Mouse (Mus musculus) 3134 (cell line): Measurements from ENCODE around the gene Prr7.

Experiments
- DNase-seq: peaks from one replicate; pipeline ENCODE4 v3.0.0-alpha.2; 2011; ENCODE audit warnings: low spot score; ENCODE audit not compliant: insufficient read length; ENCODE audit errors: extremely low read depth

The Prr7 gene

DNA sequence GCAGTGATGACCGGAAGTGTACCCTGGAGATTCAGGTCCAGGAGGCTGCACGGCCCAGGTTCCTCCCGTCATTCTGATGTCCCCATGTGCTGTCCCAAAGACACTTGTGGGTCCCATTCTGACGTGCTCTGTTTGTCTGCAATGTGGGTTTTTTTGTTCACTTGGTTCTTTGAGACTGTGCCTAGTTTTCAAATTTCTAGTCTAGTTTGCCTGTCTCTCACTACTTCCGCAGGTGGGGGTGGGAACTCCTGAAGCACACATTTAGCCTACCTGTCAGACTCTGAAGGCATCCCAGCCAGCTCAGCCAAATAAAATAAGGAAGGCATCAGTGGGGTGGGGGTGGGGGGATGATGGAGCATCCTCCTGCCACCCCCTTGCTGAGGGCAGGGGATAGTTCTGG is 15.9 kb upstream of the Prr7 start:
- no peak for DNase-seq

DNA sequence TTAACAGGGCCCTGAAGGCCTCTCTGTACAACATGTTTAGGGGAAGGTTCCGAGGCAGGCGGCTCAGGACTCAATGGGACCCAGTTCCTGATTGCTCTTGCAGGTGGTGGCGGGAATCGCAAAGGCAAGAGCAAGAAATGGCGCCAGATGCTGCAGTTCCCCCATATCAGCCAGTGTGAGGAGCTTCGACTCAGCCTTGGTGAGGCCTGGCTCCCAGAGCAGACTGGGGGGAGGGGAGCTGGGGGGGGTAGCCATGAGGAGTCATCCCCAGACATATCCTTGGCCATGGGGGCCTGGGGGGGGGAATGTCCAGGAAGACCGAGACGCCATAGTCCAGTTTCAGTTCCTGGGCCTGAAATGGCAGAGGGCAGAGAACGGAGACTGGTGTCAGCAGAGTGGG is 14.9 kb upstream of the Prr7 start:
- no peak for DNase-seq

DNA sequence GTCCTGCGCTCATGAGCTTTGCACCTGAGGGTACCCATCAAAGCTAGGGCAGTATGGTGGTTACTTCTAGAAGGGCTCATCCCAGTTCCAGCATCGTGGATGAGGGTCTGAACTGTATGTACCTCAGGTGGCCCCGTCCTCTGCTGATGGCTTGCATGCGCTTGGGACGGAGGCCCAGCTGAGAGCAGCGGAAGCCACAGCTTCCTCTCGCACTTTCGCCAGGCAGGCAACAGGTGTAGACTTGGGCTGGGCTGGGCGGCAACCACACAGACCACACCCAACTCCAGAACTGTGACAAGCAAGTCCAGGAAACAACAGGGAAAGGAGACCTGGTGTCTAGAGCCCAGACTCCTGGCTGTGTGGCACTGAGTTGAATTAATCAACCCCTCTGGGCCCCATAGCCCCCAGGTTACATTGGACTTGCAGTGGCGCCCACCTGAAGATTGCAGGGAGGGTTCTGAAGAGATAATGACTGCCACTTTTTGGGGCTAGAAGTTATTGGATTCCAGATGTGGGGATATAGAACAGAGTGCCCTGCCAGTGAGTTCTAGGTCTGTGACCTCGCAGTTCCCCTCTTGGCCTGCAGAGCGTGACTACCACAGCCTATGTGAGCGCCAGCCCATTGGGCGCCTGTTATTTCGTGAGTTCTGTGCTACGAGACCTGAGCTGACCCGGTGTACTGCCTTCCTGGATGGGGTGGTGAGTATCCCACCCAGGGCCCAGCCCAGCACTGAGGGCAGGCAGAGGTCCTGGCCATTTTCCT is 14.2 kb upstream of the Prr7 start:
- DNase-seq, result no peak

DNA sequence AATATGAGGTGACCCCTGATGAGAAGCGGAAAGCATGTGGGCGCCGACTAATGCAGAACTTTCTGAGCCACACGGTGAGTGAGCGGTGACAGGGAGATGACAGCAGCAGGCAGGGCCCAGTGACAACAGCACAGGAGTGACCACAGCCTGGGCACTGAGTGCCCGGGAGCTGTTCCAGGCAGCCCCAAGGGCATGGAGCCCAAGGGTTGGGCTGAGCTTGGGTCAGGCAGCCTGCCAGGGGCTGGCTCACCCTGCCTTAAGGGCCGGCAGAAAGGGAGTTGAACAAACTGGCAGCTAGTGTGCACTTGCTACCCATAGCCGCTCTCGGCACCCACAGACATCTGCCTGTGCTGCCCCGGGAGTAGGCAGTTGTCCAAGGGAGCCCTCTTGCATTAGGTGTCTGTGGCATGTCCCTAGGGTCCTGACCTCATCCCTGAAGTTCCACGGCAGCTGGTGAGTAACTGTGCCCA is 13.5 kb upstream of the Prr7 start:
- DNase-seq, result peak; percentile 99

DNA sequence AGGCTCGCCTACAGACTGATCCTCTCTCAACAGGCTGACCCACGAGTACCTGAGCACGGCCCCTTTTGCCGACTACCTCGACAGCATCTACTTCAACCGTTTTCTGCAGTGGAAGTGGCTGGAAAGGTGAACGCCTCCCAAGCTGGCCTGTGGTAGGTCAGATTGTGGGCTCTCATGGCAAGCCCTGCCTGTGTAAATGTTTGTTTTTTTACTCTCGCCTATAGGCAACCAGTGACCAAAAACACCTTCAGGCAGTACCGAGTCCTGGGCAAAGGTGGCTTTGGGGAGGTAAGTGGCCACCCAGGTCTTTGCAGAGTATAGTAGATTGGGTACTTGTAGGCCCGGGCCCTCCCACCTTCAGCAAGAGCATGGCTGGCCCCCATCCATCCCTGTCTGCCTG is 12.8 kb upstream of the Prr7 start:
- no peak for DNase-seq

DNA sequence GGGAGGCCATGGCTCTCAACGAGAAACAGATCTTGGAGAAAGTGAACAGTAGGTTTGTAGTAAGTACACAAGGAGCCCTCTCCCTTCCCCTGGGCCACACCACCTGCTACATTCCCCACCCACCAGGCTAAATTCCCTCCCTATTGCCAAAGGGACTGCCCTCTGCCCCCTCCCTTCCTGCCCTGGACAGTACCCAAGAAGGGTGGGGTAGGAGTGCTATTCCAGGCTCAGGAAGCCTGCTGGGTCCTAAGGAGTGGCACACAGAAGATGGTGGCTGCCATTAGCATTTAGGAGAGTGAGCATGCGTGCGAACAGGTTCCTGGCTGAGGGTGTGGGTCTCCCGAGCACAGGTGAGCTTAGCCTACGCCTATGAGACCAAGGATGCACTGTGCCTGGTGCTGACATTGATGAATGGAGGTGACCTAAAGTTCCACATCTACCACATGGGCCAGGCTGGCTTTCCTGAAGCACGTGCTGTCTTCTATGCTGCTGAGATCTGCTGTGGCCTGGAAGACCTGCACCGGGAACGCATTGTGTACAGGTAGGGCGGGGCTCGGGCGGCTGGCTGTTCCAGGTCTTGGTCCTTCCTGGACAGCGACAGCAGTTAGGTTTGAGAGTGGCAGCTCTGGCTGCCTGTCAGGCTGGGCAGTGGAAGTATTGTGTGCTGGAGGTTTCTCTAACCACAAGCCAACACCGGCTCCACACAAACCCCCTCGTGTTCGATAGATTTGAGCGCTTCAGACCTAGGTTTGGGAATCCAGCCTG is 12.1 kb upstream of the Prr7 start:
- DNase-seq, result no peak

DNA sequence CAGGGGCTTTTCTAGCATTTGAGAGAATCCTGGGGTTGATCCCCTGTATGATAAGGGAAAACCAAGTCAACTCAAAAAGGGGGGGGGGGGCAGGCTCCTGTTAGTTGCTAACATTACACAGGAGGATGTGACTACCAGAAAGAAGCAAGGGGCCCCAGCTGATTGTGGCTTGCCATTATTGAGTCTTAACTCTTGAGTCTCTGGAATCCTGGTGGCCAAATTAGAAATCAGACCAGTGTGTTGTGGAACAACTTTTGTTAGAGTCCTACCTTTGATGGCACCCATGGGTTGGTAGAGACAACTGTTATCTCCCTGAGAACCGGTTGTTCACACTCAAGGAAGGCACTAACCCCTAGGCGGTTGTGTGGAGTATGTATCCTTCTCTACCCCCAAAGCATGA is 1.1 kb upstream of the Prr7 start:
- no peak for DNase-seq

DNA sequence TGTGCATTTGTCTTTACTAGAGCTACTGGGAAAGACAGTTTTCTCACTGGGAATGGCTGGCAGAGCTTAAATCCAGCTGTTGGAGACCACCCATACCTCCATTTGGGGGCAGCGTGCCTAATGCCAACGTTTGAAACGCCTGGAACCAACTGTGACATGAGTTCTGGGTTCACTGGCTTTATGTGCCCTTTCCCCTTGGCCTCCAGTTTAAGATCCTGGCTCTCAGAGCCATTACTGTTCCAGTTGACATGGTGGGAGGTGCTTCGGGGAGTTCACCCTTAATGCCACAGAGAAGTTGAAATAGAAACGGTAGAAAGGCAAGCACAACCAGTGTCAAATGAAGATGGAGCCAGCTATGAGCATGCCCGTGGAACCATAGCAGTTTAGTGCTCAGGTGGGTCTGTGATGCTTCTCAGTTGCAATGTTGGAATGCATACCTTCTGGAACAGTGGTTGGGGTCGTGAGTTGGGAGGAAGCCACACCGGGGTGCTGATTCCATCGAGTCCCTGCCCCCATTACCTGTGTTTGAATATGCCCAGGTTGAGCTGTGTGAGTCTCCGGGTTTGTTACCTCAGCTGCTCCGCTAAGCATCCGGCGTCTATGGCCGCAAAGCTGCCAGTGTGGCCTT is 554 bp upstream of the Prr7 start:
- DNase-seq, result no peak

DNA sequence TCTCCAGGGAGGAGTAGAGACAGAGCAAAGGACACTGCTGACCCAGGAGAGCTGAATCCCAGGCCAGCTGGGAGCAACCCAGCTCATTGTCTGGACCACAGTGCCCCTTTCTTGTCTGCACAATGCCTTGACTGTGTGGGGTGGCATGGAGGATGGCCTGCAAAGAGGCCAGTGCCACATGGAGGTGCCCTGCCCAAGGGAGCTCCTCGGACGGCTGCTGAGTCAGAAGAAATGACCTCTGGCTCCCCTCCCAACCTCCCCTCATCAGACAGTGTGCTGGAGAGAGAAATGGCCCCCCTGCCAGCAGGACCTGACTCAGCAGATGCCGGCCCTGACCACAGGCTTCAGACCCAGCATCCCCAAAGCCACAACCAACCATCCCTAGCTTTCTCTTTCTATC is 1.1 kb downstream of the Prr7 start:
- peak; percentile 88 for DNase-seq

DNA sequence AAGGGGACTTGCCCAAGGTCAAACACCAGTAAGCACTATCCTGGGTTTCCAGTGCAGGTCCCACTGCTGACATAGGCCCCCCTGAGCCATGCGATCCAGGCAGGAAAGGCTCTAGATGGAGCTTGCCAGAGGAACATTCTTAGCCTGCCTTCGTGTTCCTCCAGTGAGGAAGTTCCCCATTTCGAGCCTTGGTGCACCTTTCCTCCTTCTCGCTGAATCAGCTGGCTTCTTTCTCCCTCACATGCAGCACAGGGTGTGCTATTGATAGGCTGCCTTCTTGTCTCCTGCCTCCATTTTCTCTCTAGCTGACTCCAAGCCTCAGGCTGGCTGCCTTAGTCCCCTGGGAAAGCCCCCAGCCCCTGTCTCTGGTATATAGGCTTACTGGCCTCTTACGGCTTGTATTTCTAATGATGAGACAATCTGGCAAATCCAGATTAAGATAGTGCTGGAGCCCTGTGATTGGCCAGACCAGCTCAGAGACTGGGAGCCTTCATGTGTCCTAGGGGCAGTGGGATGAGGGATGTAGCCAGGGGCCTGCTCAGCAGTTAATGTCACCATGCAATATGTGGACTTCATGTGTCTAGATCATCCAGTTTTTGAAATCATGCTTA is 1.9 kb downstream of the Prr7 start:
- no peak for DNase-seq

DNA sequence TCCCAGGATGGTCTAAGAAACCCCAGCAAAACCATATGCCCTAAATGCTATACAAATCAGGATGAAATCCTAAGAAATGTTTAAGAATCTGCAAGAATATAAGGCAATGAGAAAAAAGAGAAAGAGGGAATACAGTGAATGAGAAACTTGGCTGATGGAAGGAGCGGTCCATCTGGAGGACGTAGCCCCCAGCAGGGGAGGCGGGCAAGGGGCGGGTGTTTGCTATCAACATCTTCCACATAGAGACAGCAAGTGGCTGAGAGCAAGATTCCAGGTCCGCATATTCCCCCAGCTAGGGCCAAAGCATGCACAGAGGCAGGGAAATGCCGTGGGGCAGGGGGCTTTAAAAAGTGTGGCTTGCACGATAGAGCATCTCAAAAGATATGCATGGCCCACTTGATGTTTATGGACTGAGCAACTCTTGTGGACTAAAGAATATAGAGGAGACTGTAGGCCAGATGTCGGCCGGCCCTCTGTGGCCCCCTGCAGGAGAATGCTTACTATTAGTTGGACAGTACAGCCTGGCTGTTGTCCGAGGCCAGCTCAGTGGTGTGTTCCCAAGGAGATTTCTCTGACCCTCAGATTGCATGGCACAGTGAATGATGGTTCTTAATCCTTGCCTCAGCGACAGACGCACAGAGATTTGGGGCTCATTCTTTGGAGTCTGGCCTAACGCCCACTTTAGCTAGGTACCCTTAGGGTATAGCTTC is 4.9 kb downstream of the Prr7 start:
- no peak for DNase-seq

DNA sequence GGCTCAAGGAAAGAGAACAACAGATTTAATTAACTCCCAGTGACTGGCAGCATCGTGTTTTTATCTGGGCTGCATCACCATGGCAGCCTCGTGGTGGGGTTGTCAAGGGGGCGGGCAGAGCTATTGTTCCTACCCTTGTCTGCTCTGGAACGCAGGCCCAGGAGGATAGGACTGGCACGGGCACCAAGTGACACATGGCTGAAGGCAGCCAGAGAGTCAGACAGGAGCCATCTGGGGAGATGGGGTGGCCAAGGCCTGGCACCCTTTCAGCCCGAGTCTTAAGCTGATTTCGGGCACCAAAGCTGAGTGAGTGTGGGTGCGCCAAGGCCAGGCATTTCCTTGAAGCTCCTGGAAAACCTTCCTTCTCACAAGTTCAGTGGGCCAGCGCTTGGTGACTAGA is 6.3 kb downstream of the Prr7 start:
- peak; percentile 73 for DNase-seq

DNA sequence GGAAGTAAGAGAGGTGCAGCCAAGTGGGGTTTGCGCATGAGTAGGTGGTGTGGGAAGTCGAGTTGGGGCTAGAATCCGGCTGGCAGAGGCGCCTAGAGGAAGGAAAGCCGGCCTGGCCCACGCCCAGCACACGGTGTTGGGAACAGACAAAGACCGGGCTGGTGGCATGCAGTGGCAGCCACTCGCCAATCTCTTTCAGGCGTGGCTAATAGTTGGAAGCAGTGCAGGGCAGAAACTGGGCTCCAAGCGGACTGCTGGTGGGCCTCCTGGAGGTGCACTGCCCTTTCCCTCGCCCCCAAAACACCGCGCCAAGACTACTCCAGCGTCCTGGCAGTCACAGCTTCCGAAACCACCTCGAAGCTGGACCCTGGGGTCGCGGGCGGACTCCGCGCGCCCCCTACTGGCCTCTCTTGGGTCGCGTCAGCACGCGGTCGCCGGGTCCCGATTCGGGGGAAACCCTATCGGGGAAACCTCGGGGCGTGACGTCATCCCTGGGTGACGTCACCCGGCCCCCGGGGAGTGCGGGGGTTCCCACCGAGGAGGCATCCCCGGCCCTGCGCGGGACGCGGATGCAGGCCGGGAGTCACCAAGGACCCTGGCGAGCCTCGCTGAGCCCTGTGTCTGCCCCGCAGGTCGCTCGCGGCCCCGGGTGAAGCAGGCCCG is 7.2 kb downstream of the Prr7 start:
- peak; percentile 88 for DNase-seq

DNA sequence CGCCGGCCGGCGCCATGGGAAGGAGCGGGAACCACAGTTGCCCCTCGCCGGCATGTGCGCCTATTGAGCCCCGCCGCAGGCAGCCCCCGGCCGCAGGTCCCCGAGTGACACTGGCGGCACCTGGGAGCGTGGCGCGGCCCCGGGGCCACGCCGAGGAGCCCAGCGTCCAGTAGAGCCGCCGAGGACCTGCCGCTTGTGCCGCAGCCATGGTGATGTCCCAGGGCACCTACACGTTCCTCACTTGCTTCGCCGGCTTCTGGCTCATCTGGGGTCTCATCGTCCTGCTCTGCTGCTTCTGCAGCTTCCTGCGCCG is 7.7 kb downstream of the Prr7 start:
- DNase-seq, result no peak

DNA sequence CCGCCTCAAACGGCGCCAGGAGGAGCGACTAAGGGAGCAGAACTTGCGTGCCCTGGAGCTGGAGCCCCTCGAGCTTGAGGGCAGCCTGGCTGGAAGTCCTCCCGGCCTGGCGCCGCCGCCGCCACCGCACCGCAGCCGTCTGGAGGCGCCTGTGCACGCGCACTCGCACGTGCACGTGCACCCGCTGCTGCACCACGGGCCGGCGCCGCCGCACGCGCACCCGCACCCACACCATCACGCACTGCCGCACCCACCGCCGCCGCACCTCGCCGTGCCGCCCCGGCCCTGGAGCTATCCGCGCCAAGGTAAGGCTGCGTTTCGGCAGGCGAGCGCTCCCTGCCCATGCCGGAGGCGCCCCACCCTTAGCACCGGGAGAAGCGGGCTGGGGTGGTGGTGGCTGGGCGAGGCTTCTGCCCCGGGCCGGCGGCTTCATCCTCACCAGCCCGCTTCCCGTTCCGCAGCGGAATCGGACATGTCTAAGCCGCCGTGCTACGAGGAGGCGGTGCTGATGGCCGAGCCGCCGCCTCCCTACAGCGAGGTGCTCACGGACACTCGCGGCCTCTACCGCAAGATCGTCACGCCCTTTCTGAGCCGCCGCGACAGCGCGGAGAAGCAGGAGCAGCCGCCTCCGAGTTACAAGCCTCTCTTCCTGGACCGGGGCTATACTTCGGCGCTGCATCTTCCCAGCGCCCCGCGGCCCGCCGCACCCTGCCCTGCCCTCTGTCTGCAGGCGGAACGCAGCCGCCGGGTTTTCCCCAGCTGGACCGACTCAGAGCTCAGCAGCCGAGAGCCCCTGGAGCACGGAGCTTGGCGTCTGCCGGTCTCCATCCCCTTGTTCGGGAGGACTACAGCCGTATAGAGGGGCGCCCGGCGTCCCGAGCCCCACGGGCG is 8.3 kb downstream of the Prr7 start:
- peak; percentile 81 for DNase-seq

DNA sequence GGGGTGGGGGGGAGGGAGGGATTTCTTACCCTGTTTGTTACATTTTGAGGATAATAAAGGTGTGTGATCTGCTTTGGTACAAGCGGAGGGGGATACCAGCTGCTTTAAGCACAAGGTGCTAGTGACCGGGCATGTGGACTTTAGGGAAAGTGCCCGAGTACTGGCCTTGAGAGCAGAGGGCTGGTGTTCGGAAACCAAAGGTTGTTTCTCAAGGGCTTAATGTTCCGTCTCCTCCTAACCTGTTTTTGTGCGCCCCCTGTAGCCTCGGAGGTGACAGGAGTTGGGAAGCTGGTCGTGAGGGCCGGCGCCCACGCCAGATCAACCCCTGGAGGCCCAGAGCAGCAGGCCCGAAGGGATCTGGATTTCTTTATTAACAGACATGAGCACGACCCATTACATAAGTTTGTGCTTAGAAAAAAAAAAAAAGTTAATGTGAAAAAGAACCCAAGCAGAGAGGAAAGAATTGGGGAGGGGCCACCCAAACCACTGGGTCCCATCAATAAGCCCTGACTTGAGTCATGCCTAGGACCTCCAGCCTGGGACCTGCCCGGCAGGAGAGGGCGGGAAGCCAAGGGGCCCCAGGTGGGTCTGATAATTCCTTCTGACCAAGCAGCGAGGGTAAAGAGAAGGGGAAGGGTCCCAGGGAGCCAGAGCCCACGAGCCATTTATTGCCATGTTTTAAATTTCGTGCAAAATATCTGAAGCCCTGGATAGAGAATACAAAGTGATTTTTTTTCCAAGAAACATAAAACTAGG is 9.2 kb downstream of the Prr7 start:
- DNase-seq, result peak; percentile 67

DNA sequence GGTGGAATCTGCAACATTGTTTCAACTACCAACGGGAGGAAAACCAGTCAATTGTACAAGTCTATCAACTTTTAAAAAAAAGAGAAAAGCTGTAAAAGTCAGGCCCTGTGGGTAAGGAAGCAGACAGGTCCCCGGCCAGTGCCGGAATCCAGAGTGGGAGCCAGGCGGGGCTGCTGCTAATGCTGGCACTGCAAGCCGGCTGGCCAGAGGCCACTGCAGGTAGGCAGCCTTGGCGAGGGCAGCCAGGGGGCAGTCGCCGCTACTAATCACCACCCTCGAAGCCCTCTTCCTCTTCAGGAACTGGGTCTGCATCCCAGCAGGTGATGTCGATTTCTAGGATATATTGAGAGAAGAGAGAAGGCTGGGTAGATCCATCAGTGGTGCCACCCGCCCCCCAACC is 9.9 kb downstream of the Prr7 start:
- DNase-seq, result no peak

DNA sequence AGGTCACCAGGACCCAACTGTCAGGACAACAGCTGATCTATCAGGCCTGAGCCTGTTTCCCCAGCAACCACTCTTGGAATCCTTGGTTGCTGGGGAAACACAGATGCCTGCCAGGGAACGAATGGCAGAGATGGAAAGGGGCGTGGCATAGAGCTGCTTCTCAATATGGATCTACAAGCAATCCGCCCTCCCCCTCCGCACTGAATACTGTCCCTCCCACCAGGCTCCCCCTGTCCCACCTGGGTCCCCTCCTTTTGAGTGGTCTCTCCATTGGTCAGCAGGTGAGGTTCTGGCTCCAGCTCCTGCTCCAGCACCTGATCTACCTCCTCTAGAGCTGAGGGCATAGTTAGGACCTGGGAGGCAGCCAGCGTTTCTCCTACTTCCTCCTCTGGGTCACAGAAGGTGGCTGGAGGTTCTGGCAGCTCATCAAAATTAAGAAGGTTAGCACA is 10.6 kb downstream of the Prr7 start:
- no peak for DNase-seq

DNA sequence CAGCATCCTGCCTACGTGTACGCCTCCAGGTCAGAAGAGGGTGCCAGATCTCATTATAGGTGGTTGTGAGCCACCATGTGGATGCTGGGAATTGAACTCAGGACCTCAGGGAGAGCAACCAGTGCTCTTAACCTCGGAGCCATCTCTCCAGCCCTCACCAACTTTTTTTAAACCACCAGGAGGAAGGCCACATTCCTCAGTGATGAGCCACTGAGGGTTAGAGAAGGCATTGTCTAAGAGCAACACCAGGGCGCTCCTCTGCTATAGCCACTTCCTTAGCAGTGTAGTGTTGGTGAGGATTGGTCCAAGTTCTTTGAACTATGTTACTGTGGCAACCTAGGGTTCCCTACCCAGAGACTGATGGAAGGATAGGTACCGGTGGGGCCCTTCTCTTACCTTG is 11.7 kb downstream of the Prr7 start:
- DNase-seq, result no peak
